Mouse (Mus musculus): ENCODE measurements around the gene Ccdc121. TPM values are rescaled to one million over a fixed set of nuclear protein-coding genes. Genes with fewer than 3 reads are reported as not detected.

Gene Ccdc121
- polyA plus RNA-seq (2012; rRNA removed): not detected in 2 replicates

DNA sequence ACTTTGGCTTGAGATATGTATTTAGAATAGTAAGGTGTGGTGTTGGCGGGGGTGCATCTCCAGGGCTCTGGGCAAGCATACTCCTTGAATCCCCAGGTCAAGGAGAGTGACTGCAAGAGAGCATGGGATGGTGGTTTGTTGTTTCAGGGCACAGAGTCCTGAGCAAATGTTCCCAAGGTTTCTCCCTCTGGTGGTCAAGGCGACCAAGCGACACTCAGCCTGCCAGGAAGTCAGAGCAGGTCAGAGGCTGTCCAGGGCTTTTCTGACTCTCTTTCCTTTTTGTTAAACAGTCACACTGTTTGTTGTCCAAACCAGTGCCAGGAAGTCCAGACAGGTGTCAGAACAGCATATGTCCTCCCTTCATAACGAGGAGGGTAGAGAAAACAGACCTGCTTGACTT, at the start of gene Ccdc121:
Gene Ccdc121, minus strand, starts transcription at position 145 of the 400 bp plus-strand sequence.
- DNase-seq (ENCODE audit: low read depth, low spot score): no peak
- 53% methylated on average over 4 of the region's 4 CpGs for WGBS

DNA sequence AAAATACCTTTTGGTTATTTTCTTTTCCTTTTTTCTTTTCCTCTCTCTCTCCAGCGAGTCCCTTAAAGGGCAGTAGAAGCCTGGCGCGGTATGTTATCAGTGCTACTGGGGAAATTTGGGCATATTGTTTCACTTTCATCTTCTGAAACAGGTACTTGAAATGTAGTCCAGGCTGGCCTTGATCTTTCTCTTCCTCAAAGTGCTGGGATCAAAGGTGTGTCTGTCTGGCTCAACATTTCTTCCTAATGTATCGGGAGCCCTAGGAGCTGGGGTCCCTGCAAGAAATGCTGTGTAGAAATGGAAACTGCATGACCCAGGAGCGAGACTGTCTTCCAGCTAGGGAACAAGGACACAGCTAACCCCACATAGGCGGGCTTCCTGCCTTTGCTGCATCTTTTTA, 49.1 kb upstream of the Ccdc121 start:
- no peak for DNase-seq (ENCODE audit: low read depth, low spot score)
- WGBS: 68% methylated on average over 6 of the region's 6 CpGs

DNA sequence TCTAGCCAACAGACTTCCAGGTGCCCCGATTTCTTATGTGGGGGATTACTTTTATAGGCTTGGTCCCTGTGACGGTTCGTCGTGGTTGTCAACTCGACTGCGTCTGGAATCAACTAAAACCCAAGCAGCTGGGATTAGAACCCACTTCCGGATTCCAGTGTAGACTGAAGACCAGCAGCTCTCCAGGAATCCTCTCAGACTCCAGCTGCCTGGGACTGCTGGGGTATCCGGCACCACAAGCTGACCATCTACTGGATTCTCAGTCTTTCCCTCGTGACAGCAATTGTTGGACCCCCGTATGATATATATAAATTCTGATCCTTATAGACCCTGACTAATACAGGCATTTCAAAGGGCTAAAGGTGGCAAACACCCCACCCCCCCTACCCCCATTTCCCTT, 48.4 kb upstream of the Ccdc121 start:
- WGBS: 83% methylated on average over 10 of the region's 10 CpGs
- DNase-seq (ENCODE audit: low read depth, low spot score): no peak

DNA sequence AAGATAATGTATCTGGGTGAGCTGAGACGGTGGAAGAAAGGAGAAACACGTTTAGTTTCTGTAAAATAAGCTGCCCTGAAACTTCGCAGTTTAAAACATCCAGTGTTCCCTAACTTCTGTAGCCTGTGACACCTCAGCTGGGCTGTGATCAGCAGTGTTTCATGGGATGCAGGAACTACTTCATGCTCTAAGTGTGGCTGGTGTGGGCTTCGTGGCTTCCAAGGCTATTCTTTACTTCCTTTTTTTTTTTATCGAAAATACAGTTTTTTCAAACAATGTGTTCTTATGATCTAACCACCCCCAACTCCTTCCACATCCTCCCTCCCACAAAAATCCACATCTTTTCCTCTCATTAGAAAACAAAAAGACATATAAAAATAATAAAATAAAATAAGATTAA, 44.2 kb upstream of the Ccdc121 start:
- 71% methylated on average over 5 of the region's 5 CpGs for WGBS
- DNase-seq (ENCODE audit: low read depth, low spot score): no peak

DNA sequence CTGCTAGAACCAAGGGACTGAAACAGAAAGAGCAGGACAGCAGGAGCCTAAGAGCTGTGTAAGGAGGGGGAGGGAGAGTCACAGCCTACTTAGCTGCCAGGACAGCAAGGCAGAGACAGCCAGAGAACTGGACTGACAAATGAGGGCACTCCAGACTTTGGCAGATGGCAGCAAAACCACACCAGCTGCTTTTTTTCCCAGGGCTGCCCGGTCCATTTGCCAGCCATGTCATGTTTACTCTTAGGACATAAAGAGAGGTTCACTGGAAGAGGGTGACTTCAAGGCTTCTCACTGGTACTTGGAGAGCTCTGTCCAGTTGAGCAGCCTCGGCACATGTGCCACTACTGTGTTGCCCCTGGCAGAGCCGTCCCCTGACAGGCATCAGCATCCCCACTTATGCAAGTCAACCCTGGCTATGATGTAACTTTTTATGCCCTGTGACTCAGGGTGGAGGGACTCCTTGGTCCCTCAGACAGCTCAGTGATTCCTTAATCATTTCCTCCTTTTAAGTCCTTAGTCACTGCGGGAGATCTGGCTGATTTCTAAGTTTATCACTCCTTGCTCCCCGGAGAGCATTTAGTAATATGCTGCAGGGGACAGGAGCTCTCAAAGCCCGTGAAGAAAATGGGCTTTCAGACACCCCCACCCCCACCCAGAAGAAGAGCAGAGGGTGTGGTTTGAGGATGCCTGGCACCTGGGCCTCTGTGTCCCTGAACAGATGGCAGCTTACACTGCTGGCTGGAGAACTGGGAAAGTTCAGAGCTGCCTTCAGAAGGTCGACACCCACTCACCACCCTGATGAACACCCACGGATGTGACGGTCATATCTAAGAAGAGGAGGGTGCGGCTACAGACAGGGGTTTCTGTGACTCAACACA, 41.5 kb upstream of the Ccdc121 start:
- no peak for DNase-seq (ENCODE audit: low read depth, low spot score)
- WGBS: 26% methylated on average over 10 of the region's 10 CpGs

DNA sequence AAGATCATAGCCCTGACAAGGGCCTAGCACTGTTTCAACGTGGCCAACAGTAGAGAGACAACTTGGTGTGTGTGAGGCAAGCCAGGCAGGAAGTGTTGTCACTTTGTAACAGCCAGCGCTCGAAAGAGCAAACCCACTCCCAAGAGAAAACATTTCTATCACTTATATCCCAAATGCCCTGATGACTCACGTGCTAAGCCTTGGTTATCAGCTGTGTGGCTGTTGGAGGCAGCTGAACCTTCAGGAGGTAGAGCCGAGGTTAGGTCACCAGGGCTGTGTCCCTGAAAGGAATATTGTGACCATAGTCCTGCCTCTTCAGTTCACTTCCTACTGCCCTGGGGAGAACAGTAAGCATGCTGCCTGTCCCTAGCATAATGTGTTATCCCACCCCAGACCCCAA, 39.6 kb upstream of the Ccdc121 start:
- no peak for DNase-seq (ENCODE audit: low read depth, low spot score)
- WGBS: 52% methylated on average over 5 of the region's 5 CpGs

DNA sequence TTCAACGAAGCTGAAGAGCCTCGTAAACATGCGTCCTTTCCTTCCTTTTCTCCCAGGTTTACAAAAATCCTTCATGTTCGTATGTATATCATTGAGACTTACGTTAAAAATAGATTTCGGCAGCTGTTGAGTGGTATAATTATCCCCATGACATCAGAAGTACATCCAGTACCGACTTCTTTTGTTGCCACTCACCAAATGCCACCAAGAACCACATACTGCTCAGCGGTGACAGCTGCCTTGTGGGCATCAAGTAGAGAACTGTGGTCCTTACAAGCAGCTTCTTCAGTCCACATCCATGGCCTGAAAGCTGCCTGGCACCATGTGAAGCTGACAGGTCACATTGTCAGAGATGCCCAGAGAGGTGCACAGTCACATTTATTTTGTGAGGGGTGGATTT, 38.7 kb upstream of the Ccdc121 start:
- no peak for DNase-seq (ENCODE audit: low read depth, low spot score)
- WGBS: 79% methylated on average over 8 of the region's 8 CpGs

DNA sequence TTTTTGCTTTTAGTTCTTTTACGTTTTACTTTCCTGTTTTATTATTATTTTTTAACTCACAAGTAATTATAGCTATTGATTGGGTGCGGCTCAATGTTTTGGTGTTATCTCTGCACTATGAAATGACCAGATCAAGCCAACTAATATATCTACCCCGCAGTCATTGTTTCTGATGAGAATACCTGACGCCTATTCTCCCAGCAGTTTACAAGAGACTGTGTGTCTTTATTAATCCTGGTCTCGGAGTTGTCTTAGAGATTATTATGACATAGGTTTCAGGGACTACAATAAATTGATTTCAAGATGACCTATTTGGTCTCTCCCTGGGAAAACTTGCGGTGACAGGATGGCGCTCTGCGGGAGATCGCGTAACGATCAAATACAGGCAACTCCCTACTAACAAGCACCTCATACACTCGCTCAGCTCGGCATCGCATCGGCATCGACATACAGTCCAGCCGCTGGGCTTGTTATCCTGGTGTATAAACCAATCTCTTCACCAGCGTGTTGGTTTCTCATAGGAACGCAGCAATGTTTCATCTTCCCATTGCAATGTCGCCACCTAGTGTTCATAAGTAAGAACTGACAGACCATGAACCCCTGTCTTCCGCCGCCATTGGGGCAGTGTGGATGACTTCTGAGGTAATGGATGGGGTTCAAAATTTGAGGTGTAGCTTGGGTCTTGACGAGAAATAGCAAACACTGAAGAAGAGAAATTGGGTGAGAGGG, 34.0 kb upstream of the Ccdc121 start:
- 28% methylated on average over 23 of the region's 23 CpGs for WGBS

DNA sequence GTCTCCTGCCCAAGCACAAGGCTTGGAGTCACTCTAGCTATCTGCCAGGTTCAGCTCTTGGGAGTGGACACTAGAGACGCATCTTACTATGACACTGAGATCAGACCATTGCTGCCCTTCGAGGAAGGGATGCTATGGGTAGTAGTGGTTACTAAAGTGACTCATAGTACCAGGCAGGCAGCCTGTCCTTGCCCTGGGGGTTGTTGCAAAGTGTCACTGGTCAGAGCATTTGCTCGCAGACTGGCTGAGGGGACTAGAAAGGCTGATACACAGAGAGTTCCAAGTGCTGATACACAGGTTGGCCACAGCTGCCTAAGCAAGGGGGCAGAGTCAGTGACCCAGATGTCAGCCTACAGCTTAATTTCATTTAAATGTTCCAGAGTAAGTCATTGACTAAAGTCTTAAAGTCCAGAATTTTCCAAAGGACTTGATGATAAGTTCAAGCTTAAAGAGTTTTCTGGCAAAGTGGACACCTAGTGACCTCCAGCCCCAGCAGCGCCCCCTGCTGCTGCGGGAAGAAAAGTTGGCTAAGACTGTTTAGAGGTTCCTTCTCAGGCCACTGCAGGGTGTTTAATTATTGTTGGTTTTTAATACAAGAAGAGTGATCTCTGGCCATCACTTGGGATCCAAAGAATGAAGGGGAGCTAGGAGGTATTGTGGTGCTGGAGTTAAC, 32.6 kb upstream of the Ccdc121 start:
- WGBS: 77% methylated on average over 5 of the region's 5 CpGs
- DNase-seq (ENCODE audit: low read depth, low spot score): no peak

More for the DNA sequence above, 34.0 kb upstream of the Ccdc121 start:
- DNase-seq (ENCODE audit: low read depth, low spot score): peak; percentile 42

DNA sequence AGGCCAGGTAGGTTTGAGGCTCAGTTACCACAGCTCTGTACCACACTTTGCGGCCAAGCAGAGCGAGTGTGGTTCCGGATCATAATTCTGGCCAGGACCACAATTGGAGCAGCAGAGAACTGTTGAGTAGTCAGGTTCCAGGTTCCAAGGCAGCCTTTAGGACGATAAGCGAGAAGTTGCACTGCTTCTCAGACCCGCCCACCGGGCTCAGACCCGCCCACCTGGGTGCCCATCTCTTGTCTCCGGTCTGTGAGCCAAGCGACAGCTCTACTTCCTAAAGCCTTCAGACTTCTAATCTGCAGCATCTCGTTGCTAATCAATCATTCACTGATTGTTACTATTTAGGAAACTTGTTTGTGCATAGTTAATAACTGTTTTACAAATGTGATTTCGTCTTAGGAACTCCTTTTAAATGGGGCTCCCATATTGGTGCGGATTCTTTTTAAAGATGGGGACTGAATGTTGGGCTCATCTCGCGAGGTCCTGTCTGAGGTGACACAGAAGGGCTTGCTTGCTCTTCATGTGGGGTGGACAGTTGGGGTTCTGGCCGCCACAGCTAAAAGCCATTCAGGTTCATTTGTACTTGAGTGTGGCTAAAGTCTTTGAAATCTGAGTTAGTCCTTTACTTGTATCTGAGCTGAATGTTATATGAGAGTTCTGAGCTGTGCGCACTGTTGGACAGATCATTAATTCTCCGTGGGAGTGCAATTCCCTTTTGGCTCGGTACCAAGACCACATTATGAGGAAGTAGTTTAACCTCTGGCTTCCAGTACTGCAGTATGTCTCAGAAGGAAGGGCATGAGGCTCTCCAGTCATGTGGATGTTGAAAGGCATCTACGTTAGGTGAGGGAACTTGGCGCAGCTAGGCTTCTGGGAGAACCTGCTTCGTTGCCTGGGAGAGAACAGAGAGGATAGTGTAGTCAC, 28.9 kb upstream of the Ccdc121 start:
- 44% methylated on average over 22 of the region's 22 CpGs for WGBS
- DNase-seq (ENCODE audit: low read depth, low spot score): peak; percentile 64

DNA sequence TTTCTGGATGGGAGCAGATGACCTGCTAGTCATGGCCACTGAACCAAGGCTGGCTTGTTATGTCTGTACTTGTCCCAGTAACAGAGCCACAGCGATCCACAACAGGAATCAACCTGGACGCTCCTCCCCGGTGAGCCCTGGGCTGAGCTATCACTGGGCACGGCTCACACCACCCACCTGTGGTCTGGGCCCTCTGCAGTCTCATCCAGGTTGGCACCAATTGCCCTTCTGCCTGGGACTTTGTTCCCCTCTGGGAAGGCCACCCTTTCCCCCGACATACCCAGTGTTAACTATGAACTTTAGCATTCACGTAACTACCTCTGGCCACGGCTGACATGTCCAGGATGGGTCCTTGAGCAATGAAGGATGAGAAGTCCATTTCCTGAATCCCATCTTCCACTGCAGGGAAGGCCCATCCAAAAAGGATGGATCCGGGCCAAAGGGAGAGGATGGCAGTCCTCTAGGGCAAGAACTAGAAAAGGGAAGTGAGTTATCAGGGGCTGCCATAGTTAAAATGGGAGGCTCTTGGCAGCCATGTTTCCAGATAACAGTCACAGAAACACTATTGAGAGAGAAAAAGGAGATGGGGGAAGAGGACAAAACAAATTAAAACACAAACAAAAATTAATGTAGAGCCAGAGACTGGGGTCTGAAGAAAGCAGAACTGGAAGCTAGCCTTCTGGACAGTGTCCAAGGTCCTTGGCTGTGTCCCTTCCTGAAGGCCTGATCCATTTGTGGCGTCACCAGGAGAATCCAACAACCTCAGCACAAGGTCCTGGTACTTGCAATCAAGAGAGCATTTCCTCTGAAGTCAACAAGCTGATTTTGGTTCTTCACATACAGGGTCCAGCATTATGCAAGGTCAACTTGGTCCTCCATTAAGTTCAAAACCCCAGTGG, 26.6 kb upstream of the Ccdc121 start:
- WGBS: 91% methylated on average over 9 of the region's 9 CpGs
- DNase-seq (ENCODE audit: low read depth, low spot score): no peak

DNA sequence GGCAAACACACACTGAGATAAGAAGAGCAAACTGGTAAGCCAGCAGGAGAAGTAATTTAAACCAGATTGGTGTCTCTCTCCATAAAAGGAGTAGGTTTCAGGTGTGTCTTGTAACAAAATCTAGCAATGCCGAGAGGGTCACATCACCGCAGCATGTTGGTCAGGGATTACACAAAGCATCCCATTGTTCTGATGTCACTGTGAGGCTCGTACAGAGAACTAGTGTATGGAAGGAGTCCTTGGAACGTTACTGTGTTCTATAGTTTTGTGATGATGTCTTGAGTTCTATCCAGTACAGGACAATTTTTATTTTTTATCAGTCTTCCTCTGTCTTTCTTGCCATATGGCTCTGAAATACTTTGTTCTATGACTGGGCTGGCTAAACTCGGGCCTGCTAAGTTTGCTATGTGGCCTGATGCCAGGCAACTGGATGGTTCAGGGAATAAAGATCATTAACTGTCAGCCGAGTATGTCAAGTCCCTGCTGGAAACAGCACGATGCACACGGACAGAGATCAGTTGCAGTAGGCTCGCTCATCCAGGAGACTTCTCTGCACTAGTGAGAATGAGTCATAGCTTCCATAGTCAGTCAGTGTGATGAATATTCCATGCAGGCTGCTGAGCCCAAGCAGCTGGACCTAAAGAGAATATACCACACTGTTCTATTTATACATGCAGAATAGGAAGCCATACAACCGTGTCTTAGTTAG, 24.1 kb upstream of the Ccdc121 start:
- WGBS: 12% methylated on average over 10 of the region's 10 CpGs
- no peak for DNase-seq (ENCODE audit: low read depth, low spot score)

DNA sequence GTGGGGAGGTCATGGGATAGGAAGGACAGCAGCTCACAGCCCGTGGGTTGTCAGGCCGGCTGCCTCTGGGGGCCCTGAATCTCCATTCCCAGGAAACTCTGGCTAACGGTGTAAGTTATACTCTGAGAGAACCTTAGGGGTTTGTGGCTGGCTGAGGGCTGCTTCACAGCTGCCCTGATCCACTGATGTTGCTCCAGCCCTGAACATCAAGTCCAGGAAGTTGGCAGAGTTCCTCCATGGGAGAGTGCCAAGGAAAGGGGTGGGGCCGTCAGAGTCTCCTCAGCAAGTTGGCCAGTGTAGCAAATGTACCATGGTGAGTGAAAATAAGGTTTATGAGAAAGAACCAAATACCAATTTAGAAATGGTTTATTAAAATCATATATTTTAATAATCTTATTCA, 18.1 kb upstream of the Ccdc121 start:
- WGBS: 1% methylated on average over 4 of the region's 4 CpGs

DNA sequence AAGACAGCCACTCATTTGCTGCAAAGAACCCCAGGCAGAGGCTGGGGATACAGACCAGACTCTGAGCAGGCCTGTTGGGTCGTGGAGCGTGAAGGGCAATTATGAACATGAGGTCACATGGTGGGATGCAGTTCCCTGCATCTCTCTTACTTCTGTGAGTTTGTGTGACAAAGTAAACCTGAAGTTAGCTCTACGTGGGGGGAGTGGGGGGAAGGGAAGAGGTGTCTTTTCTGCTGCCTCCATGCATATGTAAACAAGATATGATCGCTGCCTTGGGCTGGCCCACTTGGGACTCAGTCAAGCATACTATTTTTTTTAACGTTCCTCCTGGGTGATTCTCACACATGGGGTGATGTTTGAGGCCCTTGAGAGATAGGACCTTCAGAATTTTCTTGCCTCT, 14.7 kb upstream of the Ccdc121 start:
- no peak for DNase-seq (ENCODE audit: low read depth, low spot score)
- 68% methylated on average over 5 of the region's 5 CpGs for WGBS

More for the DNA sequence above, 18.1 kb upstream of the Ccdc121 start:
- DNase-seq (ENCODE audit: low read depth, low spot score): peak; percentile 92

DNA sequence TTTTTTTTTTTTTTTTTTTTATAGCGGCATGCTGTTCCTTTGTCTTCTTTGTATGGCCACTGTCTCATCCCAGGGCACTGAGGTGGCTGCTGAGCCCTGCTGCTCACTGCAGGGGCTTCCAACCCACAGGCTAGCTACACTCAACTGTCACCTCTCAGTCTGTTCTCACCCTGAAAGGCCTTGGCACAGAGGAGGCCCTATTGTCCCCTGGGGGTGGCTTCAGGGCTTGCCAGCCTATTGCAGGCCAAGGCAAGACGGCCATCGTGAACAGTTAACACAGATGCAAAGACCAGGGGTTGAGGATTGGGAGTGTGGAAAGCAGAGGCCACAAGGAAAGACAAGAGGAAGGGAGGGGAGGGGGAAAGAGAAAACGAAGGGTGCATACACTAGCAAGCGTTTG, 12.6 kb upstream of the Ccdc121 start:
- WGBS: 79% methylated on average over 5 of the region's 5 CpGs
- no peak for DNase-seq (ENCODE audit: low read depth, low spot score)

DNA sequence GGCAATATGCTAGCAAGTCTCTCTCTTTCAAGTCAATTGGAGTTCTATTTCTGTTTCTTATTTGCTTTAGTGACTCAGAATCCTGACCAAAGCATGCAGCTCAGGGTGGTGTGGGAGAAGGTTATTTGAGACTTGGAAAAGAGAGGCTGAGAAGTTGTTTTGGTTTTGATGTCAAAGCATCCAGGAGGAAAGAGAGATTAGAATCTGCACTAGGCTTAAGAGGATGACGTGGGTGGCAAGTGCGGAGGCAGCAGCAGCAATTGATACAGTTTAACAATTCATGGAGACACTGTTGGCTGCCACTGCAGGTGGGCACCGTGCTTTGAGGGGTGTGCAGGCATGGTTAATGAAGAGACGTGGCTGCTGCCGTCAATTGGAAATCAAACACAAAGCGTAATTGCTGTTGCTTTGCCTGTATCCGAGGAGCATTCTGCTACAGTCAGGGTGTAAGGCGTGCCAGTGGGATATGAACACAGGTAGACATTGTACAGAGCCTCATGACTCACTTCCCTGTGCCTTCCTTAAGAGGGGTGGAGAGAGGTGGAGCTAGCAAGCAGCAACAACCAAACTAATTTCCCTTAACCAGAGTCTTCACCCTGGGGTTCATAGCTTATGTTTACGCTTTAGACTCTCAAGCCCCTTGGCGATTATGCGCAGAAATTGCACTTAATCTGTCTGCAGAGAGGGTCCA, 10.3 kb upstream of the Ccdc121 start:
- DNase-seq (ENCODE audit: low read depth, low spot score): no peak
- WGBS: 39% methylated on average over 11 of the region's 11 CpGs

DNA sequence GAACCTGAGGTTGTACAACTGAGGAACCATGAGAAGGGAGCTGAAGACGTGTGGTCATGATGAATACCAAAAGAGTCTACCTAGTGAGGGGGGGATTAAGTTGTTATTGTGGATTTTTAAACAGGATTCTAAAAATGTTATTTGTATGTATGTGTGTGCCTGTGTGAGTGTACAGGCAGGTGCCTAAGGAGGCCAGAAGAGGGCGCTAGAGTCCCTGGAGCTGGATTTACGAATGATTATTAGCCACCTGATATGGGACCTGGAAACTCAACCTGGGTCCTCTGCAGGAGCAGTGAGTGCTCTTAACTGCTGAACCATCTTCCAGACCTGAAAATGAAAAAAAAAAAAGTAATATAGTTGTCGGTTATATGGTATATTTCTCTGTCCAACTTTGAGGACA, 7.9 kb upstream of the Ccdc121 start:
- 80% methylated on average over 4 of the region's 4 CpGs for WGBS
- no peak for DNase-seq (ENCODE audit: low read depth, low spot score)

Data from large intestine, adult 2 months (tissue).